In the genomic region with DNA sequence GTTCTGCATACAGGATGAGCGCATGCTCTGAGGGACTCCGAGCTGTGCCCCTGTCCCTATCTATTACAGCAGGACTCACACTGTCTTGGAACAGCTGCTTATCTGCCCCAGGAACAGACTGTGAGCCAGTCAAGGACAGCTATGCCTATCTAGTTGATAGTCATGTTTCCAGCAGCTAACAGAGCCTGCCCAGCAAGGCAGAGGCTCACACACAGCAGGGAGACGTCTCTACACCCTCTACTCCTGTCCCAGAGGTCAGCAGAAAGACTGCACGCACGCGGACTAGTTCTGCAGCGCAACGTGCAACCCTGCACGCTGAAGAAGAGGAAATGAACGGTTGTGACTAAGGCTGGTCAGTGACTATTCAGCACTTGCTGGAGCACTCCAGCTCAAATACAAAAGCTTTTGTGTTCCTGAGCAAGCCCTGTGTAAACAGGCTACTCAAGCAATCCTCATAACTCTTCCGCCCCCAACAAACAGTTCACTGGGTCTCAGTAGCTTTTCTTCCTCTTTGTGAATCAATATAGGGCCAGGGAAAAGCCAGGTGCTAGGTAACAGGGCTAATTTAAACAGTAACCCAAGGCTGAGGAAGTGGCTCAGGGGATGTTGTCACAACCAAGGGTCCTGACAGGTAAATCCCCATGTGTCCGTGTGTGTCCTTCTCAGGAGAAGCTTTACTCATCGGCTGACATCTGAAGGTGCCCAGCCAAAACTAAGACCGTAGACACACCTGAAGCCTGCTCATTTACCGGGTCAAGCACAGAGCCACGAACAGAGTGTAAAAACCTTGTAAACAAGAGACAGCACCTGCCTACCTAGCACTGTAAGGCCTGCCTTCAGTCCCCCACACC, we compare ENCODE assay signal across 9 mouse cellular contexts. TPM values are rescaled to one million over a fixed set of nuclear protein-coding genes. Genes with fewer than 3 reads are reported as not detected.
DNase-seq lines count a peak whose midpoint lies in the region; ATAC-seq and TF ChIP-seq lines count a peak whose summit lies in the region.
"Had no signal": no experiment of that assay in that cellular context is flagged by ENCODE, and none has a peak within 500 bp of the region (broad histone marks: within the 10 kb centered on the region; RNA-seq: fewer than 3 reads in every experiment).

No protein-coding gene starts in this region.

- H3K9me3 ChIP-seq in limb, embryonic 14.5 days (ENCODE audit: control insufficient read depth, low read length), result no peaks in the 10 kb centered on the region
- H3K9me3 ChIP-seq in midbrain, embryonic 16.5 days (replicated peaks; ENCODE audit: control insufficient read depth, low read length, poor library complexity, severe bottlenecking), result no peaks in the 10 kb centered on the region

- no peak overlapping the region for H3K9ac ChIP-seq in limb, embryonic 14.5 days (ENCODE audit: low read depth, low read length, severe bottlenecking)
- peak overlapping the region; percentile 18; the same call in 1 of the 2 replicates for H3K9ac ChIP-seq in midbrain, embryonic 16.5 days (ENCODE audit: low read depth, low read length)

- H3K27ac ChIP-seq in limb, embryonic 14.5 days (replicated peaks; ENCODE audit: low read depth, low read length), result peak overlapping the region; percentile 1; the same call in 1 of the 2 replicates
- peak overlapping the region; percentile 50 for H3K27ac ChIP-seq in midbrain, embryonic 16.5 days (ENCODE audit: low read length)

- H3K4me3 ChIP-seq in limb, embryonic 14.5 days (replicated peaks; ENCODE audit: low read length), result no peak overlapping the region
- no peak overlapping the region for H3K4me3 ChIP-seq in midbrain, embryonic 16.5 days (ENCODE audit: low read depth, low read length)

- H3K27me3 ChIP-seq in limb, embryonic 14.5 days (ENCODE audit: control insufficient read depth, insufficient read depth, low read length), result no peaks in the 10 kb centered on the region
- no peaks in the 10 kb centered on the region for H3K27me3 ChIP-seq in midbrain, embryonic 16.5 days (ENCODE audit: control insufficient read depth, insufficient read depth, low read depth, low read length)
- H3K27me3 ChIP-seq: Patski had no signal

- H3K4me2 ChIP-seq in limb, embryonic 14.5 days (replicated peaks; ENCODE audit: low read depth, low read length, severe bottlenecking), result no peak overlapping the region
- peak overlapping the region; percentile 7; the same call in 1 of the 2 replicates for H3K4me2 ChIP-seq in midbrain, embryonic 16.5 days (ENCODE audit: low read length)

- WGBS in limb, embryonic 14.5 days, result 85% methylated on average over 16 of the region's 16 CpGs
- WGBS in midbrain, embryonic 16.5 days, result 56% methylated on average over 16 of the region's 16 CpGs

- 0 out of 2 replicates have a peak, but pooled peaks cover under 1% of the 10 kb centered on the region for H3K36me3 ChIP-seq in limb, embryonic 14.5 days (ENCODE audit: control insufficient read depth, insufficient read depth, low read length)
- H3K36me3 ChIP-seq in midbrain, embryonic 16.5 days (ENCODE audit: control insufficient read depth, insufficient read depth, low read length), result no peaks in the 10 kb centered on the region

- ATAC-seq in limb, embryonic 14.5 days (ENCODE audit: low FRiP score, low read depth), result no peak
- no peak for ATAC-seq in midbrain, embryonic 16.5 days
- ATAC-seq: Patski had no signal

- peak; percentile 21 for DNase-seq in kidney, postnatal 10 days
- DNase-seq in kidney, postnatal 4 days, result no peak
- peak; percentile 77 for DNase-seq in brain, adult 2 months (ENCODE audit: low read depth, low spot score)
- DNase-seq in heart, adult 8-10 months (ENCODE audit: low spot score), result peak; percentile 42
- no peak for DNase-seq in limb, embryonic 14.5 days (ENCODE audit: low spot score)
- no peak for DNase-seq in gastrocnemius, postnatal 10 days
- no peak for DNase-seq in thymus, postnatal 4 days

- no peak for TF ChIP-seq POLR2A in limb, embryonic 14.5 days (IDR thresholded peaks at IDR 0.05; ENCODE audit: borderline replicate concordance, extremely low read depth, insufficient read depth, insufficient read length)

- peaks cover 13% of the 10 kb centered on the region; the same call in 1 of the 2 replicates for H3K4me1 ChIP-seq in limb, embryonic 14.5 days (ENCODE audit: control insufficient read depth, insufficient read depth, low read length)
- H3K4me1 ChIP-seq in midbrain, embryonic 16.5 days (ENCODE audit: control insufficient read depth, insufficient read depth, low read length), result peaks cover 30% of the 10 kb centered on the region

RNA-seq across cellular contexts. Expression of a gene that starts 3.4 kb away (rescaled TPM):
- total RNA-seq in heart, adult 8-10 months (2022), result 10 to 100 TPM; 33.4 to 42.5 (median 39.3) TPM
- polyA plus RNA-seq in limb, embryonic 14.5 days (2012; rRNA removed), result 53.1 and 67.7 TPM in 2 replicates
- 49.8 and 54.8 TPM in 2 replicates for polyA plus RNA-seq in limb, embryonic 14.5 days (2014; fragmentation: Nextera tagmentation; extraction: Ambion mirVana)
- 56.1 and 58.3 TPM in 2 replicates for polyA plus RNA-seq in midbrain, embryonic 16.5 days (2015; fragmentation: Nextera tagmentation; extraction: Ambion mirVana)
- total RNA-seq in gastrocnemius, postnatal 10 days (2021), result 10 to 100 TPM; 21.0 to 29.5 TPM

Comparison
In these comparisons a context has a peak if more than half of its experiments do, and no peak if none do; other contexts are left out.
1. DNase-seq: peak in kidney, postnatal 10 days (single experiment), brain, adult 2 months (single experiment) and heart, adult 8-10 months (single experiment); none in kidney, postnatal 4 days (0 of 2), limb, embryonic 14.5 days (single experiment), gastrocnemius, postnatal 10 days (single experiment) and thymus, postnatal 4 days (single experiment).